Mouse (Mus musculus): ENCODE measurements around the gene BC049715. TPM values are rescaled to one million over a fixed set of nuclear protein-coding genes. Genes with fewer than 3 reads are reported as not detected.

Gene BC049715
- polyA plus RNA-seq, 1 experiment: 1.3 TPM

DNA sequence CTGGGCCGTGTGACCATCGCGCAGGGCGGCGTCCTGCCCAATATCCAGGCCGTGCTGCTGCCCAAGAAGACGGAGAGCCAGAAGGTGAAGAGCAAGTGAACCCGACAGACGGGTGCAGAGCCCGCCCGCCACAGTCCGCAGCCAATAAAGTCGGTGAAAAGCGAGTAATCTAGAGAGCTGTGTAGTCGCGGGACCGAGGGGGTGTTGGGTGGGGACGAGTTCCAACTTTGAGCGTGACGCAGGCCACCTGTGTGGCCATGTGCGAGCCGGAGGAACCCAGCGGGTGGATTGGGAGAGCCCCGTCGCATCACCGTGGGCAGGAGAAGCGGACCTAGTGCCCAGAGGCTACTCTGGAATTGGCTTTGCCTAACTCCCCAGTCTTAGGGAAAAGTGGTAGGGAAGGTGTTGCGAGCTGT lies 18.8 kb upstream of the BC049715 start:
- peak; percentile 56 for DNase-seq
- H3K27ac ChIP-seq (ENCODE audit: insufficient read depth, low read depth, low read length): peak overlapping the region; percentile 87
- WGBS: under 1% methylated on average over 28 of the region's 28 CpGs
- peak overlapping the region; percentile 97 for H3K4me3 ChIP-seq (ENCODE audit: insufficient read depth, low read depth, low read length)
- H3K27me3 ChIP-seq (replicated peaks; ENCODE audit: control insufficient read depth, insufficient read depth, low read length): no peaks in the 10 kb centered on the region
- no peaks in the 10 kb centered on the region for H3K36me3 ChIP-seq (ENCODE audit: control insufficient read depth, insufficient read depth, low read length)
- H3K4me1 ChIP-seq (ENCODE audit: control insufficient read depth, insufficient read depth, low read length): peaks cover 20% of the 10 kb centered on the region; the same call in 1 of the 2 replicates
- TF ChIP-seq POLR2A (IDR thresholded peaks at IDR 0.05; ENCODE audit: low read depth, low read length) (no peak), CTCF (conservative IDR thresholded peaks at IDR 0.05; ENCODE audit: insufficient read depth, insufficient read length, low read depth, low read length) (no peak)

DNA sequence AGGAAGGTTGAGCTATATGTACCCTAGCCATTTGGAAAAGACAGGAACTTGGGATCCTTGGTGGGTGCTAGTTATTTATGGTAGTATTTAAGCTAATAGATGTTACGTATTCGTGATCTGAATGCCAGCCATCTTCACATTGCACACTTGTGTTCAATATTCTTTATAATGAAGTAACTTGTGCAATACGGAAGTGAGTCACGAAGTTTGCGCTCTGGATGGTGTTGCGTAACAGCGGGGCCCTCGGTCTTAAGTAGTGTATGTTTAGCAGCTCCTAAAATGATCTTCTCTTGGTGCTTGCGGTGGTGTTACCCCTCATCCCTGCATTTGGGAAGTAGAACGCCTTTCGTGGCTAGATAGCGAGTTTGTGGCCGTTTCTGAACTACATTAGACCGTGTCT lies 18.3 kb upstream of the BC049715 start:
- Histone ChIP-seq H3K4me3 (ENCODE audit: insufficient read depth, low read depth, low read length) (peak overlapping the region; percentile 97), H3K36me3 (ENCODE audit: control insufficient read depth, insufficient read depth, low read length) (0 out of 2 replicates have a peak, but pooled peaks cover 2% of the 10 kb centered on the region), H3K27ac (ENCODE audit: insufficient read depth, low read depth, low read length) (peak overlapping the region; percentile 87), H3K27me3 (replicated peaks; ENCODE audit: control insufficient read depth, insufficient read depth, low read length) (no peaks in the 10 kb centered on the region), H3K4me1 (ENCODE audit: control insufficient read depth, insufficient read depth, low read length) (peaks cover 20% of the 10 kb centered on the region; the same call in 1 of the 2 replicates)
- peak; percentile 66 for DNase-seq
- TF ChIP-seq CTCF (conservative IDR thresholded peaks at IDR 0.05; ENCODE audit: insufficient read depth, insufficient read length, low read depth, low read length) (no peak), POLR2A (IDR thresholded peaks at IDR 0.05; ENCODE audit: low read depth, low read length) (no peak)
- 21% methylated on average over 14 of the region's 14 CpGs for WGBS

DNA sequence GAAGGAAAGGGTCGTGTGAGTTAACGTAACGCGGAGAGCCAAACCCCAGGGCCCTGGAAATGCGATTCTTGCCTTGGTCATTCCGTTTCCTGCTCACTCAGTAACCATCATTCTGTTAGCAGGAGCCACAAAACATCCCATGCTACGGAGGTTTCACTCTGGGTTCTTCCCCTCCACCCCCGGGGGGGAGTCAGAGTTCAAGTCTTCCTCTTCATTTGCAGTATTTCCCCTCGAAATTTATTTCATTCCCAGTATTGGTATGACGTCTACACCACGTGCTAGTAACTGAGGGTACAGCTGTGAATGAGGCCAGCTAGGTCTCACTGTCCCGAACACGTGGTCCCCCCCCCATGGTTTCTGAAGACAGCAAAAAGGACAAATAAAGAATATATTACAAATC lies 17.8 kb upstream of the BC049715 start:
- H3K4me3 ChIP-seq (ENCODE audit: insufficient read depth, low read depth, low read length): peak overlapping the region; percentile 31
- no peak for DNase-seq
- TF ChIP-seq CTCF (conservative IDR thresholded peaks at IDR 0.05; ENCODE audit: insufficient read depth, insufficient read length, low read depth, low read length): no peak
- TF ChIP-seq POLR2A (IDR thresholded peaks at IDR 0.05; ENCODE audit: low read depth, low read length): no peak
- no peak overlapping the region for H3K27ac ChIP-seq (ENCODE audit: insufficient read depth, low read depth, low read length)
- H3K4me1 ChIP-seq (ENCODE audit: control insufficient read depth, insufficient read depth, low read length): peaks cover 20% of the 10 kb centered on the region; the same call in 1 of the 2 replicates
- peaks cover 2% of the 10 kb centered on the region; the same call in 1 of the 2 replicates for H3K36me3 ChIP-seq (ENCODE audit: control insufficient read depth, insufficient read depth, low read length)
- no peaks in the 10 kb centered on the region for H3K27me3 ChIP-seq (replicated peaks; ENCODE audit: control insufficient read depth, insufficient read depth, low read length)
- 60% methylated on average over 13 of the region's 13 CpGs for WGBS

DNA sequence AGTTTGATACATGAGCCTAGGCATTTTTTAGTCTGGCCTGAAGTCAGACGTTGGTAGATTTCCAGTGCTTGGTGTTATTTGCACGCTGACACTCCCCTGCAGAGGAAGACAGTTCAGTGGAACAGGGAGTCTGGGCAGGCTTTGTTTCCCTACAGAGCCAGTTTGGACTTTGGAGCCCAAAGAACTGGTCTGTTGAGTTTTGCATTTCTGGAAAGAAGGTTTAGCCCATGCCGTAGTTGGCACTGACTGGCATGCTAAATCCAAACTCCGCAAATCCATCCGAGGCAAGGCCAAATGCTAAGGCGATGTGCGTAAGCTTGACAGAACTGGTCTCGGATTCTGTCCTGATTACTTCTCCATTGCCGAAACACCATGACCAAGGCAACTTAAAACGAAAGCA lies 16.2 kb upstream of the BC049715 start:
- DNase-seq: peak; percentile 88
- peak overlapping the region; percentile 40 for H3K27ac ChIP-seq (ENCODE audit: insufficient read depth, low read depth, low read length)
- no peaks in the 10 kb centered on the region for H3K27me3 ChIP-seq (replicated peaks; ENCODE audit: control insufficient read depth, insufficient read depth, low read length)
- TF ChIP-seq POLR2A (IDR thresholded peaks at IDR 0.05; ENCODE audit: low read depth, low read length) (no peak), CTCF (conservative IDR thresholded peaks at IDR 0.05; ENCODE audit: insufficient read depth, insufficient read length, low read depth, low read length) (no peak)
- H3K4me3 ChIP-seq (ENCODE audit: insufficient read depth, low read depth, low read length): no peak overlapping the region
- H3K36me3 ChIP-seq (ENCODE audit: control insufficient read depth, insufficient read depth, low read length): peaks cover 4% of the 10 kb centered on the region; the same call in 1 of the 2 replicates
- 63% methylated on average over 10 of the region's 10 CpGs for WGBS
- H3K4me1 ChIP-seq (ENCODE audit: control insufficient read depth, insufficient read depth, low read length): peaks cover 20% of the 10 kb centered on the region; the same call in 1 of the 2 replicates

DNA sequence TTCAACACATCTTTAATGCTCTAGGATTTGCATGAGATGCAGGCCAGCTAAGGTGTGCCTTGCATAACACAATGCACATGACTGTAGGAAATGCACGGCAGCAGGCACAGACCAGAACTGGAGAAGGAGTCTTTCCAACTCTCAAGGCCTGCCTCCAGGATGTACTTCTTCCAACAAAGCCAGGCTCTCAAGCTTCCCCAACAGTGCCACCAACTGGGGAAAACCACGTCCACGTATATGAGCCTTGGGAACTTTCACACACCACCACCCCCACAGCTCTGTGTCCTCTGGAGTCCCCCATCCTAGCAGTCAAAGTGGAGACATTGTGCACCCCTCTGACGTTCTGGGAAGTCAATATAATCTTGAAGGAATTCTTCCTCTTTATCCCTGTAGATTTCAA lies 14.3 kb upstream of the BC049715 start:
- no peak for DNase-seq
- Histone ChIP-seq H3K4me3 (ENCODE audit: insufficient read depth, low read depth, low read length) (no peak overlapping the region), H3K27ac (ENCODE audit: insufficient read depth, low read depth, low read length) (no peak overlapping the region), H3K4me1 (ENCODE audit: control insufficient read depth, insufficient read depth, low read length) (peaks cover 20% of the 10 kb centered on the region; the same call in 1 of the 2 replicates), H3K36me3 (ENCODE audit: control insufficient read depth, insufficient read depth, low read length) (peaks cover 6% of the 10 kb centered on the region), H3K27me3 (replicated peaks; ENCODE audit: control insufficient read depth, insufficient read depth, low read length) (no peaks in the 10 kb centered on the region)
- WGBS: 21% methylated on average over 4 of the region's 4 CpGs
- TF ChIP-seq CTCF (conservative IDR thresholded peaks at IDR 0.05; ENCODE audit: insufficient read depth, insufficient read length, low read depth, low read length) (peak; percentile 31; the same call in 1 of the 2 replicates), POLR2A (IDR thresholded peaks at IDR 0.05; ENCODE audit: low read depth, low read length) (no peak)

DNA sequence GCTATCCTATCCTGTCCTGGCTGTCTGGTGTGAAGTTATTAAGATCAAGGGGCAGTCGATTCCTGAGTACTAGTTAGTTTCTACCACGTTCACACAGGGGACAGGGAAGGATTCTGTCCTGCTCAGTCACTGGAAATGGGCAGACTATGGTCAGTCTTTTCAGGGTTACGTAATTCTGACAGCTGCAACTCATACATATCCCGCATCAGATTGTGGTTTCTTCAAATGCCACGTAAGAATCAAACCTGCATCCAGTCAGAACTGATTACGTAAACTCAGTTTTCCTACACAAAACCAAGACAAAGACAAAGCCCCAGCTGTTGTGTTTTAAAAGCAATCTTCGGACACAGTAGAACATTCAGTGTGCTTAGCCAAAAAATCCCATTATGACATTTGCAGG lies 12.0 kb upstream of the BC049715 start:
- WGBS: 91% methylated on average over 7 of the region's 7 CpGs

DNA sequence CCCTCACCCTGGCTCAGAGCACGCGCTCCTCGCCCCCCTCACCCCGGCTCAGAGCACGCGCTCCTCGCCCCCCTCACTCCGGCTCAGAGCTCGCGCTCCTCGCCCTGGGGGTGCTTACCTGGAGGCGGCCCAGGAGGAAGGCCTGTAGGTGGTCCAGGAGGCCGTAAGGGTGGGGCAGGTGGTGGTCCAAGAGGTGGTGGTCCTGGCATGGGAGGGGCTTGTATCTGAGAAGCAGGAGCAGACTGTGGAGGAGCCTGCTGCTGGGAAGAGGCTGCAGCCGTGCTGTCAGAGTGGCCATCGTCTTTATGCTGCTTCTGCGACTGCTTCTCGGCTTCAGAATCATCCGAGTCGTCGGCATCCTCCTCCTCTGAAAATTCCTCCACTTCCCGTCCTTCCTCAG lies 10.6 kb upstream of the BC049715 start:
- DNase-seq: no peak
- H3K27ac ChIP-seq (ENCODE audit: insufficient read depth, low read depth, low read length): no peak overlapping the region
- 93% methylated on average over 21 of the region's 21 CpGs for WGBS
- H3K36me3 ChIP-seq (ENCODE audit: control insufficient read depth, insufficient read depth, low read length): peaks cover 6% of the 10 kb centered on the region
- no peaks in the 10 kb centered on the region for H3K27me3 ChIP-seq (replicated peaks; ENCODE audit: control insufficient read depth, insufficient read depth, low read length)
- H3K4me3 ChIP-seq (ENCODE audit: insufficient read depth, low read depth, low read length): no peak overlapping the region
- peaks cover 6% of the 10 kb centered on the region; the same call in 1 of the 2 replicates for H3K4me1 ChIP-seq (ENCODE audit: control insufficient read depth, insufficient read depth, low read length)
- TF ChIP-seq CTCF (conservative IDR thresholded peaks at IDR 0.05; ENCODE audit: insufficient read depth, insufficient read length, low read depth, low read length) (no peak), POLR2A (IDR thresholded peaks at IDR 0.05; ENCODE audit: low read depth, low read length) (no peak)

More for the DNA sequence above, 12.0 kb upstream of the BC049715 start:
- Histone ChIP-seq H3K27me3 (replicated peaks; ENCODE audit: control insufficient read depth, insufficient read depth, low read length) (no peaks in the 10 kb centered on the region), H3K4me3 (ENCODE audit: insufficient read depth, low read depth, low read length) (no peak overlapping the region), H3K4me1 (ENCODE audit: control insufficient read depth, insufficient read depth, low read length) (peaks cover 13% of the 10 kb centered on the region; the same call in 1 of the 2 replicates), H3K27ac (ENCODE audit: insufficient read depth, low read depth, low read length) (no peak overlapping the region), H3K36me3 (ENCODE audit: control insufficient read depth, insufficient read depth, low read length) (peaks cover 6% of the 10 kb centered on the region)
- DNase-seq: no peak
- TF ChIP-seq CTCF (conservative IDR thresholded peaks at IDR 0.05; ENCODE audit: insufficient read depth, insufficient read length, low read depth, low read length) (no peak), POLR2A (IDR thresholded peaks at IDR 0.05; ENCODE audit: low read depth, low read length) (no peak)
